Mouse (Mus musculus) limb, embryonic 14.5 days (tissue): ENCODE measurements around the gene Myo1d. TPM values are rescaled to one million over a fixed set of nuclear protein-coding genes. Genes with fewer than 3 reads are reported as not detected.
A peak's percentile ranks its signal among the peaks of the same experiment; 100 is the strongest.

ENCODE experiments used
- ATAC-seq: fragments of 200-750 bp; cut with Nextera tagmentation; 2 replicates; pipeline ENCODE4 v1.8.0; 2017; ENCODE audit warnings: low read depth, moderate number of reproducible peaks, moderate TSS enrichment; ENCODE audit not compliant: low FRiP score
- DNase-seq: peaks from one replicate; pipeline ENCODE4 v3.0.0-alpha.2; 2015; ENCODE audit warnings: low spot score
- H3K27ac ChIP-seq: fragments of 300-500 bp; sonication (generic); replicated peaks from 2 replicates; pipeline ENCODE4 v1.5.1; 2014; ENCODE audit warnings: low read depth, mild to moderate bottlenecking, low read length, moderate library complexity, mixed read lengths
- H3K27me3 ChIP-seq: fragments of 300-500 bp; sonication (generic); 2 replicates; pipeline ENCODE4 v1.6.1; 2014; ENCODE audit warnings: low read length, mixed read lengths; ENCODE audit not compliant: control insufficient read depth, insufficient read depth
- H3K36me3 ChIP-seq: fragments of 300-500 bp; sonication (generic); 2 replicates; pipeline ENCODE4 v1.6.1; 2014; ENCODE audit warnings: mild to moderate bottlenecking, low read length, moderate library complexity, mixed read lengths; ENCODE audit not compliant: control insufficient read depth, insufficient read depth
- H3K4me1 ChIP-seq: fragments of 300-500 bp; sonication (generic); 2 replicates; pipeline ENCODE4 v1.6.1; 2014; ENCODE audit warnings: antibody characterized with exemption, low read length, mixed read lengths; ENCODE audit not compliant: control insufficient read depth, insufficient read depth
- H3K4me2 ChIP-seq: fragments of 300-500 bp; sonication (generic); replicated peaks from 2 replicates; pipeline ENCODE4 v1.6.1; 2014; ENCODE audit warnings: low read depth, mild to moderate bottlenecking, low read length, moderate library complexity; ENCODE audit not compliant: severe bottlenecking
- H3K4me3 ChIP-seq: fragments of 300-500 bp; sonication (generic); replicated peaks from 2 replicates; pipeline ENCODE4 v1.5.1; 2014; ENCODE audit warnings: low read length
- H3K9ac ChIP-seq: fragments of 300-500 bp; sonication (generic); 2 replicates; pipeline ENCODE4 v1.6.1; 2014; ENCODE audit warnings: mild to moderate bottlenecking, low read depth, low read length, moderate library complexity; ENCODE audit not compliant: severe bottlenecking
- H3K9me3 ChIP-seq: fragments of 300-500 bp; sonication (generic); 2 replicates; pipeline ENCODE4 v1.6.1; 2016; ENCODE audit warnings: low read length; ENCODE audit not compliant: control insufficient read depth
- POLR2A ChIP-seq: fragments of 200-500 bp; IDR thresholded peaks from 2 replicates; pipeline ENCODE4 v1.8.0; 2012; ENCODE audit warnings: inconsistent platforms, mild to moderate bottlenecking, moderate library complexity, borderline replicate concordance; ENCODE audit not compliant: insufficient read depth, insufficient read length; ENCODE audit errors: extremely low read depth
- WGBS: fragments of 180-500 bp; shearing (Covaris S2); extraction: QIAGEN DNeasy Blood & Tissue Kit; methylation state at CpG from one replicate; pipeline ENCODE4 v1.1.7; 2014; 5-methylcytosine and 5-hydroxymethylcytosine counted together
- polyA plus RNA-seq, 2 experiments: library from polyadenylated mRNA; depleted of rRNA in 1 of 2; stranded (reverse) in 1 of 2; unstranded in 1 of 2; fragments of >200 nt; fragmentation: Nextera tagmentation in 1 of 2; extraction: Ambion mirVana in 1 of 2; gene quantifications; 2 replicates each; pipeline versions ENCODE4 v1.2.1 to v1.2.3; 2012 to 2014

Myo1d gene
- polyA plus RNA-seq, 2 experiments, result 6.6 to 8.3 TPM

GRCm38 (mm10) chr11:80602041-80602458 is 177.8 kb downstream of the Myo1d start:
- no peak for TF ChIP-seq POLR2A
- no peak overlapping the region for H3K4me2 ChIP-seq
- ATAC-seq (no peak), DNase-seq (peak; percentile 21)
- no peak overlapping the region for H3K27ac ChIP-seq
- no peak overlapping the region for H3K4me3 ChIP-seq
- H3K27me3 ChIP-seq, result no peaks in the 10 kb centered on the region
- H3K36me3 ChIP-seq, result no peaks in the 10 kb centered on the region
- WGBS, result 22% methylated on average over 8 of the region's 8 CpGs
- H3K9ac ChIP-seq, result no peak overlapping the region
- peaks cover 5% of the 10 kb centered on the region; the same call in 1 of the 2 replicates for H3K4me1 ChIP-seq
- H3K9me3 ChIP-seq, result no peaks in the 10 kb centered on the region

GRCm38 (mm10) chr11:80601040-80601864 is 178.6 kb downstream of the Myo1d start:
- TF ChIP-seq POLR2A, result no peak
- H3K36me3 ChIP-seq, result no peaks in the 10 kb centered on the region
- H3K27me3 ChIP-seq, result no peaks in the 10 kb centered on the region
- H3K4me1 ChIP-seq, result peaks cover 5% of the 10 kb centered on the region; the same call in 1 of the 2 replicates
- DNase-seq, result no peak
- no peaks in the 10 kb centered on the region for H3K9me3 ChIP-seq
- no peak overlapping the region for H3K4me2 ChIP-seq
- H3K9ac ChIP-seq, result no peak overlapping the region
- 72% methylated on average over 20 of the region's 20 CpGs for WGBS
- no peak overlapping the region for H3K4me3 ChIP-seq
- H3K27ac ChIP-seq, result no peak overlapping the region
- no peak for ATAC-seq

GRCm38 (mm10) chr11:80595482-80595881 is 184.3 kb downstream of the Myo1d start:
- Histone ChIP-seq H3K4me2 (no peak overlapping the region), H3K9ac (no peak overlapping the region), H3K9me3 (no peaks in the 10 kb centered on the region), H3K4me3 (no peak overlapping the region), H3K36me3 (no peaks in the 10 kb centered on the region), H3K27ac (no peak overlapping the region), H3K27me3 (no peaks in the 10 kb centered on the region), H3K4me1 (no peaks in the 10 kb centered on the region)
- no peak for TF ChIP-seq POLR2A
- no peak for DNase-seq
- WGBS, result 86% methylated on average over 1 of the region's 1 CpGs
- no peak for ATAC-seq

- DNase-seq (no peak), ATAC-seq (no peak)
- Histone ChIP-seq H3K9ac (no peak overlapping the region), H3K27ac (no peak overlapping the region), H3K27me3 (no peaks in the 10 kb centered on the region), H3K36me3 (no peaks in the 10 kb centered on the region), H3K4me1 (peaks cover 3% of the 10 kb centered on the region; the same call in 1 of the 2 replicates), H3K9me3 (no peaks in the 10 kb centered on the region), H3K4me2 (no peak overlapping the region), H3K4me3 (no peak overlapping the region)
- TF ChIP-seq POLR2A, result no peak
- 25% methylated on average over 5 of the region's 5 CpGs for WGBS
Measured at GRCm38 (mm10) chr11:80589387-80589786, 190.4 kb downstream of the Myo1d start.

- H3K27me3 ChIP-seq, result no peaks in the 10 kb centered on the region
- no peak overlapping the region for H3K9ac ChIP-seq
- no peak overlapping the region for H3K4me3 ChIP-seq
- peaks cover 3% of the 10 kb centered on the region; the same call in 1 of the 2 replicates for H3K4me1 ChIP-seq
- no peaks in the 10 kb centered on the region for H3K9me3 ChIP-seq
- no peak for TF ChIP-seq POLR2A
- DNase-seq, result no peak
- no peaks in the 10 kb centered on the region for H3K36me3 ChIP-seq
- H3K4me2 ChIP-seq, result no peak overlapping the region
- ATAC-seq, result no peak
- H3K27ac ChIP-seq, result no peak overlapping the region
Measured at GRCm38 (mm10) chr11:80585761-80586160, 194.1 kb downstream of the Myo1d start.
